Mouse (Mus musculus) megakaryocyte, embryonic 14.5 days (primary cell): Measurements from ENCODE around the gene Mrpl21.

ENCODE experiments used
- FLI1 ChIP-seq: IDR thresholded peaks from 2 replicates; pipeline ENCODE4 v1.6.1; 2012; ENCODE audit warnings: low read length, inconsistent platforms, mixed read lengths
- GATA1 ChIP-seq: IDR thresholded peaks from 3 replicates; pipeline ENCODE4 v1.6.1; 2012; ENCODE audit warnings: mixed read lengths, low read length, inconsistent platforms, borderline replicate concordance

DNA sequence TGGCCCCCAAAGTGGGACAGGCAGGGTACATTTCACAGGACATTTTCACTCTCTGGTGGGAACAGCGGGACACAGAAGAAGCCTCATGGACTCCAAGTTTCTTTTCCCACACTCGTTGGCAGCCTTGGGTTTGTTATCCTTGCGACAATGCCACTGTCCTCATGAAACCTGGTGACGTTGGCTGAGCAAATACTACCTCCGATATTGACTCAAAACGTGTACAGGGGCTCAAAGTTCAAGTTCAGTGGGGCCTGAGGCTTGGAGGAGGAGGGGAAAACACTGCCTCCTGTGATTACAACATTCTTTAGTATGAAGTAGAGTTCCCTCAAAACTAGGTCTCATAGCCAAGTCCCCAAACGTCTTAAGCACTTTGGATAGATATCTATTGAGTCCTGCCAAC lies 37.4 kb downstream of the Mrpl21 start:
- TF ChIP-seq GATA1 (no peak), FLI1 (no peak)
